Mouse (Mus musculus): Measurements from ENCODE around the gene Jph3.

Jph3 gene

GRCm38 (mm10) chr8:121770845-121771752, 41.7 kb downstream of the Jph3 start:
- in situ Hi-C loops (cut with MboI; ENCODE audit: unreplicated experiment in 2 of 2): no loop called here

- in situ Hi-C loops (cut with MboI; ENCODE audit: unreplicated experiment in 2 of 2): no loop called here
Measured at GRCm38 (mm10) chr8:121773876-121774275, 44.5 kb downstream of the Jph3 start.

GRCm38 (mm10) chr8:121782493-121782892, 53.1 kb downstream of the Jph3 start:
- in situ Hi-C loops (cut with MboI; ENCODE audit: unreplicated experiment in 2 of 2): no loop called here

GRCm38 (mm10) chr8:121786542-121786941, 57.1 kb downstream of the Jph3 start:
- in situ Hi-C loops (cut with MboI; ENCODE audit: unreplicated experiment in 2 of 2): no loop called here

GRCm38 (mm10) chr8:121788786-121789185, 59.4 kb downstream of the Jph3 start:
- in situ Hi-C loops (cut with MboI; ENCODE audit: unreplicated experiment in 2 of 2): no loop called here

- in situ Hi-C loops (cut with MboI; ENCODE audit: unreplicated experiment in 2 of 2): no loop called here
Measured at GRCm38 (mm10) chr8:121792159-121792558, 62.7 kb downstream of the Jph3 start.

GRCm38 (mm10) chr8:121792627-121793026, 63.2 kb downstream of the Jph3 start:
- in situ Hi-C loops (cut with MboI; ENCODE audit: unreplicated experiment in 2 of 2): no loop called here

GRCm38 (mm10) chr8:121794151-121794550, 64.7 kb downstream of the Jph3 start:
- in situ Hi-C loops (cut with MboI; ENCODE audit: unreplicated experiment in 2 of 2): no loop called here

- in situ Hi-C loops (cut with MboI; ENCODE audit: unreplicated experiment in 2 of 2): no loop called here
Measured at GRCm38 (mm10) chr8:121795461-121795860, 66.0 kb downstream of the Jph3 start.

GRCm38 (mm10) chr8:121796406-121796805, 67.0 kb downstream of the Jph3 start:
- in situ Hi-C loops (cut with MboI; ENCODE audit: unreplicated experiment in 2 of 2): no loop called here

- in situ Hi-C loops (cut with MboI; ENCODE audit: unreplicated experiment in 2 of 2): no loop called here
Measured at GRCm38 (mm10) chr8:121798401-121798800, 69.0 kb downstream of the Jph3 start.

GRCm38 (mm10) chr8:121804829-121805228, 75.4 kb downstream of the Jph3 start:
- in situ Hi-C loops (cut with MboI; ENCODE audit: unreplicated experiment in 2 of 2): no loop called here

- in situ Hi-C loops (cut with MboI; ENCODE audit: unreplicated experiment in 2 of 2): no loop called here
Measured at GRCm38 (mm10) chr8:121806126-121806525, 76.7 kb downstream of the Jph3 start.

- in situ Hi-C loops (cut with MboI; ENCODE audit: unreplicated experiment in 2 of 2): no loop called here
Measured at GRCm38 (mm10) chr8:121808032-121808431, 78.6 kb downstream of the Jph3 start.

- in situ Hi-C loops (cut with MboI; ENCODE audit: unreplicated experiment in 2 of 2): no loop called here
Measured at GRCm38 (mm10) chr8:121809524-121810155, 80.2 kb downstream of the Jph3 start.

GRCm38 (mm10) chr8:121811502-121811901, 82.1 kb downstream of the Jph3 start:
- in situ Hi-C loops (cut with MboI; ENCODE audit: unreplicated experiment in 2 of 2): no loop called here

GRCm38 (mm10) chr8:121811931-121812570, 82.6 kb downstream of the Jph3 start:
- in situ Hi-C loops (cut with MboI; ENCODE audit: unreplicated experiment in 2 of 2): no loop called here

- in situ Hi-C loops (cut with MboI; ENCODE audit: unreplicated experiment in 2 of 2): no loop called here
Measured at GRCm38 (mm10) chr8:121818226-121818625, 88.8 kb downstream of the Jph3 start.

GRCm38 (mm10) chr8:121820840-121821239, 91.4 kb downstream of the Jph3 start:
- in situ Hi-C loops (cut with MboI; ENCODE audit: unreplicated experiment in 2 of 2): no loop called here

GRCm38 (mm10) chr8:121821320-121821719, 91.9 kb downstream of the Jph3 start:
- in situ Hi-C loops (cut with MboI; ENCODE audit: unreplicated experiment in 2 of 2): no loop called here

GRCm38 (mm10) chr8:121821770-121822169, 92.3 kb downstream of the Jph3 start:
- in situ Hi-C loops (cut with MboI; ENCODE audit: unreplicated experiment in 2 of 2): no loop called here
